Mouse (Mus musculus) heart, embryonic 10.5 days (tissue): ENCODE measurements around the gene Rnf31. TPM values are rescaled to one million over a fixed set of nuclear protein-coding genes. Genes with fewer than 3 reads are reported as not detected.

Source experiments
- DNase-seq: peaks from one replicate; pipeline ENCODE4 v3.0.0-alpha.2; 2017; ENCODE audit warnings: low spot score
- H3K27ac ChIP-seq: fragments of 300-500 bp; sonication (generic); 2 replicates; pipeline ENCODE4 v1.5.1; 2016; ENCODE audit warnings: mild to moderate bottlenecking
- H3K27me3 ChIP-seq: fragments of 300-500 bp; sonication (generic); 2 replicates; pipeline ENCODE4 v1.6.1; 2016; ENCODE audit warnings: mild to moderate bottlenecking; ENCODE audit not compliant: poor library complexity, insufficient read depth, severe bottlenecking
- H3K36me3 ChIP-seq: fragments of 300-500 bp; sonication (generic); 2 replicates; pipeline ENCODE4 v1.6.1; 2016; ENCODE audit warnings: mild to moderate bottlenecking, moderate library complexity
- H3K4me1 ChIP-seq: fragments of 300-500 bp; sonication (generic); 2 replicates; pipeline ENCODE4 v1.6.1; 2016; ENCODE audit warnings: mild to moderate bottlenecking
- H3K4me3 ChIP-seq: fragments of 300-500 bp; sonication (generic); 2 replicates; pipeline ENCODE4 v1.5.1; 2016; ENCODE audit warnings: mild to moderate bottlenecking, moderate library complexity
- H3K9me3 ChIP-seq: fragments of 300-500 bp; sonication (generic); 2 replicates; pipeline ENCODE4 v1.6.1; 2016; ENCODE audit warnings: mild to moderate bottlenecking, moderate library complexity
- WGBS: fragments of 180-500 bp; shearing (Covaris S2); methylation state at CpG from one replicate; pipeline ENCODE4 v1.1.7; 2016; 5-methylcytosine and 5-hydroxymethylcytosine counted together
- polyA plus RNA-seq: library from polyadenylated mRNA; unstranded; fragments of >200 nt; fragmentation: Nextera tagmentation; extraction: Ambion mirVana; gene quantifications from 2 replicates; pipeline ENCODE4 v1.2.1, GENCODE M21; 2016

Rnf31 gene
- polyA plus RNA-seq, 1 experiment from 2014 or later, result 21.9 TPM

- Histone ChIP-seq H3K27me3 (no peaks in the 10 kb centered on the region), H3K9me3 (no peaks in the 10 kb centered on the region), H3K4me1 (peaks cover 24% of the 10 kb centered on the region), H3K27ac (no peak overlapping the region), H3K4me3 (0 out of 2 replicates have a peak overlapping the region, but pooled peaks have one; percentile 1), H3K36me3 (peaks cover 71% of the 10 kb centered on the region)
- 80% methylated on average over 13 of the region's 13 CpGs for WGBS
- peak; percentile 74 for DNase-seq
Measured at GRCm38 (mm10) chr14:55596036-55596690, 4.7 kb downstream of the Rnf31 start.

GRCm38 (mm10) chr14:55598521-55599390 lies 7.2 kb downstream of the Rnf31 start:
- 93% methylated on average over 21 of the region's 21 CpGs for WGBS
- Histone ChIP-seq H3K27ac (no peak overlapping the region), H3K27me3 (no peaks in the 10 kb centered on the region), H3K4me3 (no peak overlapping the region), H3K9me3 (no peaks in the 10 kb centered on the region), H3K4me1 (peaks cover 15% of the 10 kb centered on the region), H3K36me3 (peaks cover 95% of the 10 kb centered on the region)
- DNase-seq, result peak; percentile 73

- H3K27me3 ChIP-seq, result no peaks in the 10 kb centered on the region
- no peaks in the 10 kb centered on the region for H3K9me3 ChIP-seq
- peaks cover 20% of the 10 kb centered on the region for H3K4me1 ChIP-seq
- no peak for DNase-seq
- WGBS, result 80% methylated on average over 7 of the region's 7 CpGs
- peak within 1 kb of the TSS; percentile 57 for H3K4me3 ChIP-seq
- H3K36me3 ChIP-seq, result peaks cover 86% of the 10 kb centered on the region
- H3K27ac ChIP-seq, result peak within 1 kb of the TSS; percentile 89
Measured at GRCm38 (mm10) chr14:55603271-55603632, 11.7 kb downstream of the Rnf31 start, which contains the start of gene Irf9. Gene Irf9 (plus strand): TSS chr14:55603571.

GRCm38 (mm10) chr14:55603633-55604576 lies 12.4 kb downstream of the Rnf31 start:
- peaks cover 86% of the 10 kb centered on the region for H3K36me3 ChIP-seq
- H3K27me3 ChIP-seq, result no peaks in the 10 kb centered on the region
- H3K27ac ChIP-seq, result peak overlapping the region; percentile 89
- H3K4me1 ChIP-seq, result peaks cover 20% of the 10 kb centered on the region
- WGBS, result 20% methylated on average over 19 of the region's 19 CpGs
- peak; percentile 96 for DNase-seq
- peak overlapping the region; percentile 57 for H3K4me3 ChIP-seq
- H3K9me3 ChIP-seq, result no peaks in the 10 kb centered on the region

GRCm38 (mm10) chr14:55604823-55605222 lies 13.3 kb downstream of the Rnf31 start:
- H3K9me3 ChIP-seq, result no peaks in the 10 kb centered on the region
- H3K4me1 ChIP-seq, result peaks cover 20% of the 10 kb centered on the region
- H3K36me3 ChIP-seq, result peaks cover 86% of the 10 kb centered on the region
- H3K4me3 ChIP-seq, result peak overlapping the region; percentile 57; the same call in 1 of the 2 replicates
- WGBS, result 93% methylated on average over 11 of the region's 11 CpGs
- H3K27ac ChIP-seq, result no peak overlapping the region
- no peak for DNase-seq
- no peaks in the 10 kb centered on the region for H3K27me3 ChIP-seq

- peaks cover 20% of the 10 kb centered on the region for H3K4me1 ChIP-seq
- H3K27me3 ChIP-seq, result no peaks in the 10 kb centered on the region
- H3K27ac ChIP-seq, result no peak overlapping the region
- H3K36me3 ChIP-seq, result peaks cover 81% of the 10 kb centered on the region
- no peaks in the 10 kb centered on the region for H3K9me3 ChIP-seq
- WGBS, result 71% methylated on average over 16 of the region's 16 CpGs
- H3K4me3 ChIP-seq, result no peak overlapping the region
- no peak for DNase-seq
Measured at GRCm38 (mm10) chr14:55605743-55606459, 14.4 kb downstream of the Rnf31 start.

GRCm38 (mm10) chr14:55608339-55608738 lies 16.8 kb downstream of the Rnf31 start:
- peaks cover 21% of the 10 kb centered on the region for H3K4me1 ChIP-seq
- no peaks in the 10 kb centered on the region for H3K27me3 ChIP-seq
- peaks cover 58% of the 10 kb centered on the region for H3K36me3 ChIP-seq
- DNase-seq, result no peak
- H3K9me3 ChIP-seq, result no peaks in the 10 kb centered on the region
- WGBS, result 92% methylated on average over 6 of the region's 6 CpGs
- H3K27ac ChIP-seq, result no peak overlapping the region
- no peak overlapping the region for H3K4me3 ChIP-seq

- Histone ChIP-seq H3K27ac (no peak overlapping the region), H3K27me3 (no peaks in the 10 kb centered on the region), H3K36me3 (peaks cover 22% of the 10 kb centered on the region), H3K4me1 (peaks cover 24% of the 10 kb centered on the region), H3K9me3 (no peaks in the 10 kb centered on the region), H3K4me3 (no peak overlapping the region)
- WGBS, result 37% methylated on average over 6 of the region's 6 CpGs
- DNase-seq, result no peak
Measured at GRCm38 (mm10) chr14:55613346-55613745, 21.8 kb downstream of the Rnf31 start.

GRCm38 (mm10) chr14:55614565-55615178 lies 23.2 kb downstream of the Rnf31 start:
- Histone ChIP-seq H3K27me3 (peaks cover 3% of the 10 kb centered on the region; the same call in 1 of the 2 replicates), H3K9me3 (no peaks in the 10 kb centered on the region), H3K4me1 (peaks cover 32% of the 10 kb centered on the region), H3K27ac (no peak overlapping the region), H3K36me3 (peaks cover 9% of the 10 kb centered on the region), H3K4me3 (no peak overlapping the region)
- DNase-seq, result no peak
- 64% methylated on average over 7 of the region's 7 CpGs for WGBS

- Histone ChIP-seq H3K4me3 (no peak overlapping the region), H3K27ac (no peak overlapping the region), H3K36me3 (0 out of 2 replicates have a peak, but pooled peaks cover 2% of the 10 kb centered on the region), H3K9me3 (no peaks in the 10 kb centered on the region), H3K27me3 (peaks cover 3% of the 10 kb centered on the region; the same call in 1 of the 2 replicates), H3K4me1 (peaks cover 32% of the 10 kb centered on the region)
- DNase-seq, result no peak
- WGBS, result 50% methylated on average over 2 of the region's 2 CpGs
Measured at GRCm38 (mm10) chr14:55615876-55616275, 24.4 kb downstream of the Rnf31 start.

GRCm38 (mm10) chr14:55616844-55617243 lies 25.3 kb downstream of the Rnf31 start:
- DNase-seq, result no peak
- Histone ChIP-seq H3K4me1 (peaks cover 32% of the 10 kb centered on the region), H3K36me3 (no peaks in the 10 kb centered on the region), H3K27ac (peak overlapping the region; percentile 73; the same call in 1 of the 2 replicates), H3K27me3 (peaks cover 3% of the 10 kb centered on the region; the same call in 1 of the 2 replicates), H3K9me3 (no peaks in the 10 kb centered on the region), H3K4me3 (no peak overlapping the region)
- 83% methylated on average over 2 of the region's 2 CpGs for WGBS
